Mouse (Mus musculus): Measurements from ENCODE around the gene Cyb5rl. TPM values are rescaled to one million over a fixed set of nuclear protein-coding genes. Genes with fewer than 3 reads are reported as not detected.
A peak's percentile ranks its signal among the peaks of the same experiment; 100 is the strongest.

The Cyb5rl gene
- total RNA-seq, 2 experiments from 2014 or later: 16.8 to 18.0 TPM

- no peak for DNase-seq
Measured at GRCm38 (mm10) chr4:107061560-107061959, 5.2 kb upstream of the Cyb5rl start.

GRCm38 (mm10) chr4:107063214-107063613, 3.6 kb upstream of the Cyb5rl start:
- DNase-seq: no peak

GRCm38 (mm10) chr4:107064394-107065098, 2.2 kb upstream of the Cyb5rl start:
- DNase-seq: no peak

- DNase-seq: peak; percentile 42
Measured at GRCm38 (mm10) chr4:107067151-107067840, 508 bp downstream of the Cyb5rl start.

DNA sequence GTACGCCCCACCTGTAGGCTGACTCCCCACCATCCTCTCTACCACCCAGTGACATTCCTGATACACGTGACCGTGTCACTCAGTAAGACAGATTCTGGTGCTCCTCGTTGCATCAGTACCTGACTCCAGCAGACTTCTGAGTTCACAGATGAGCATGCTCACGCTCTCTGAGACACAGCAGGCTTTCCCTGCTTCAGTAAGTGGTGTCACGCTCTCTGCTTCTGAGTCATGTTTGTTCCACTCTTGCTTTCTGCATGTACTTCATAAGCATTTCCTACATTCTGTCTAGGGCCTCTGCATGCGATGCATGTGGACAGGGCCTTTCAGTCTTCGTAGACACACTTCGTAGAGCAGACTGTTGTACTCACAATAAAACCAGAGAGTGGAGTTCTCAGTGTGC, 5.6 kb downstream of the Cyb5rl start:
- no peak for DNase-seq

- no peak for DNase-seq
Measured at GRCm38 (mm10) chr4:107075456-107075855, 8.7 kb downstream of the Cyb5rl start.

DNA sequence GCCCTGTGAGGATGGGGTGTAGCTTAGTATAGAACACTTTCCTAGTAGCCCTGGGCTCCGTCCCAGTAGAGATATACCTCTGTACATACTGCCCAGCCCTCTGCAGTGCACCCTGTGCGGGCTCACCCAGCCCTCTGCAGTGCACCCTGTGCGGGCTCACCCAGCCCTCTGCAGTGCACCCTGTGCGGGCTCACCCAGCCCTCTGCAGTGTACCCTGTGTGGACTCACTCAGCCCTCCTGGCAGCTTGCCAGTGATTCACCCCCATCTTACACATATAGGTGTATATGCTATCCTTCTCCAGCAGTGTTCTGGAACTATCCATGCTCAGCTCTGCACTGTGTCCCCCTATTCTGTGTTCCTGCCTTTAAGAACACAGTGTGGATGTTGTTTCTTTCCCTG, 12.1 kb downstream of the Cyb5rl start:
- DNase-seq: no peak

GRCm38 (mm10) chr4:107079716-107080115, 12.9 kb downstream of the Cyb5rl start:
- no peak for DNase-seq

DNA sequence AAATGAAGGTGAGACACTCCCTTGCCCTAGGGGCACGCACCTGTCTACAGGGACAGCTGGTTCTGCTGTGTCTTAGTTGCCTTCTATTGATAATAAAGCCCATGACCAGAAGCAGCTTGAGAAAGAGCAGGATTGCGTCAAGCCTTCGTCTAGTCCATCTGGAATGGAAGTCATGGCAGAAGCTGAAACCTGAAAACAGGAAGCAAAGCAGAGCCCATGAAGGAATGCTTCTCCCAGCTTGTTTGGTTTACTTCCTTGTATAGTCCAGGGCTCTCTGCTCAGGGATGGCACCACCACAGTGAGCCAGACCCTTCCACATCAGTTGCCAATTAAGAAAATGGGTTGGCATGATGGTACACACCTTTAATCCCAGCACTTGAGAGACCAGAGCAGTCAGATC, 15.4 kb downstream of the Cyb5rl start:
- DNase-seq: no peak

DNA sequence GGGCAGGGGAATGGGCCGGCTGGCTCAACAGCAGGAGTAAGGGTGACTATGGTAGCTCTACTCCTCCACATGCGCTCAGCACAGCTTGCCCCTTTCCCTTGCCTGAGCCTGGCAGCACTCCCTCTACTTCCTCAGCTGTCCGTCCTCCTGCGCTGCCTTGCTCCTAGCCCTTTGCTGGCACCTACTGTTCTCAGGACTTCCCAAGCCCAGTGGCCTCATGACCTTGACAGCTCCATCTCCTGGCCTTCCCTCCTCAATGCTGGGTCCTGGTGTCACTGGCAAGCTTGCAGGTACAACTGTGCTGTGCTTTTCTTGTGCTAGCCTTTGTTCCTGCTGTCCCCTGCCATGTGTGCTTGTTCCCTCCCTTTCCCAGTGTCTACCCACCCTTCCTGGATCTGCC, 16.3 kb downstream of the Cyb5rl start:
- DNase-seq: no peak

- DNase-seq: no peak
Measured at GRCm38 (mm10) chr4:107084343-107084742, 17.6 kb downstream of the Cyb5rl start.

GRCm38 (mm10) chr4:107084858-107085257, 18.1 kb downstream of the Cyb5rl start:
- no peak for DNase-seq

DNA sequence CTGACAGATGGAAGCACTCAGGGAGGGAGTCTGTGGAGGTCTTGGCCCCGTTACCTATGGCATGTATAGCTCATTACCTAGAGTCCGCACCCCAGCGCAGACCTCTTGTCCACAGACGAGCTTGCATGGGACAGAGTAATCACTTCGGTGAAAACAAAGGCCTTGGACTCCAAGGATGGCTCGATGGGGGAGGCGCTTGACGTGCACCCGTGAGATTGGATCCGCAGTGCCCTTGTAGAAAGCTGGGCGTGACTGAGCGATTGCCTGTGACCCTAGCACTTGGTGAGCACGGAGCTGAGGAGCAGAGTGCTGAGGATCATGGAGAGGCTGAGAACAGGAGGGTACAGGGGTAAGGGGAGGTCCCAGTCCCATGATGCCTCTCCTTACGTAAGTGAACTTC, 24.9 kb downstream of the Cyb5rl start:
- no peak for DNase-seq

GRCm38 (mm10) chr4:107094484-107095187, 27.8 kb downstream of the Cyb5rl start:
- DNase-seq: no peak

DNA sequence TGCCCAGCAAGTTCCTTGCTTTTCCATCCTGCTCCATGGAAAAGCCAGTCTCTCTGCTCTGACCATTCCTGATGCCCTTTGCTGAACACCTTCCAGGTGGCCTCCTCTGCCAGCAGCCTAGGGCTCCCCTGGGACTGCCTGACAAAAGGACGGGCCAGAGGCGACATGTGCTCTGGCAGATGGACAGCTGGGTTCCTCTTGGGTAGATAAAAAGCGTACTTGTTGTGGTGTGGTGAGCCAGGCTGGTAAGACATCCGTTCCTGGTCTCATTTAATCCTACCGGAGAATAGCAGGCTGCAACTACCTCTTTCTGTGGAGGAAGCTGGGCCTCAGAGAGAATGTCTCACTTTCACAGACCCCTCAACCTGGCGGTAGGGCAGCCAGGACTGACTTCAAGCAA, 29.3 kb downstream of the Cyb5rl start:
- no peak for DNase-seq

GRCm38 (mm10) chr4:107096841-107097373, 30.1 kb downstream of the Cyb5rl start, which contains the start of gene Cdcp2:
Cdcp2 (plus strand) TSS chr4:107096891.
- DNase-seq: no peak

DNA sequence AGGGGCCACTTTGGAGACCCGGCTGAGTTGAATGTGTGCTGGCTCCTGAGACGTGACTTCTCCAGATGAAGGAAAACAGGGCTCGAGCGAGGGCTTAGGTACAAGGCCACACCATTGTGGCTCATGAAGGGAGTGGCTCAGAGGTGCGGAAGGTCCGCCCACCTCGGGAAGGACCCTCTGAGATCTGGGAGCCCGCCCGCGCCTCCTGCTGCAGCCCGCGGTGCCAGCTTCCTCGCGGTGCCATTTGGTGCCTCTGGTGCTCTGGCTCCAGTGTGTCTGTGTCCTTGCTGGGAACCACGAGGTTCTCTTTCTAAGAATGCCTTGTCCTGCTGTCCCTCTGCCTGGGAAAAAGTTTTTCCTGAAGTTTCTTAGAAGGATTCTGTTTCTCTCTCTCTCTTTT, 31.1 kb downstream of the Cyb5rl start:
- no peak for DNase-seq

DNA sequence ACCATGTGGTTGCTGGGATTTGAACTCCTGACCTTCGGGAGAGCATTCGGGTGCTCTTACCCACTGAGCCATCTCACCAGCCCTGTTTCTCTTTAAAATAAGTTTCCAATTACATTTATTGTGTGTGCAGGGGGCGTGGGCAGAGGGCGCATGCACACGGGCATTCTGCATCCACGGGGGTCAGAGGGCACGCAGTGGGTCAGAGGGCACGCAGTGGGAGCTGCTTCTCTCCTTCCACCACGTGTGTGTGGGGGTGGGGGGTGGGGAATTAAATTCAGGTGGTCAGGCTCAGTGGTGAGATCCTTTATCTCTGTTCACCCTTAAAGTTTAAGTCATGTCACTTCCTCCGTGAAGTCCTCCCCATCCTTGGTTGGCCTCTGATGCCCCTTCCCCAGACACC, 31.6 kb downstream of the Cyb5rl start:
- no peak for DNase-seq

- DNase-seq: no peak
Measured at GRCm38 (mm10) chr4:107098791-107099525, 32.2 kb downstream of the Cyb5rl start.

GRCm38 (mm10) chr4:107102220-107102619, 35.4 kb downstream of the Cyb5rl start:
- no peak for DNase-seq

DNA sequence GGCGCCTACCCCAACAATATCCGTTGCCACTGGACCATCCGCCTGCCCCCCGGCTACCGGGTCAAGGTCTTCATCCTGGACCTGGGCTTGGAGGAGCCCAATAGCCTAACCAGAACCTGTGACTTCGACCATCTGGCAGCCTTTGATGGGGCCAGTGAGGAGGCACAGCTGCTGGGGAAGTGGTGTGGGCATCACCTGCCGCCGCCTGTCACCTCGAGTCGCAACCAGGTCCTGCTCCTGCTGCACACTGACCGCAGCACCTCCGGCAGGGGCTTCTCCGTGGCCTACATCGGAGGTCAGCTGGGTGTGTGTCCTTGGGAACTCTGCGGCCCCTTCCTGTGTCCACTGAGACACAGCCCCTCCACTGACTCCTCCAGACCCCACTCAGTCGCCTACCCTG, 40.0 kb downstream of the Cyb5rl start:
- DNase-seq: no peak

- no peak for DNase-seq
Measured at GRCm38 (mm10) chr4:107108291-107108731, 41.5 kb downstream of the Cyb5rl start.
